Mouse (Mus musculus) skeletal muscle tissue, adult 2 months (tissue): ENCODE measurements around the gene Pi16.
A peak's percentile ranks its signal among the peaks of the same experiment; 100 is the strongest.

Experiments used
- DNase-seq: peaks from one replicate; pipeline ENCODE4 v3.0.0-alpha.2; 2012; ENCODE audit warnings: low read depth, low spot score

Gene Pi16

DNA sequence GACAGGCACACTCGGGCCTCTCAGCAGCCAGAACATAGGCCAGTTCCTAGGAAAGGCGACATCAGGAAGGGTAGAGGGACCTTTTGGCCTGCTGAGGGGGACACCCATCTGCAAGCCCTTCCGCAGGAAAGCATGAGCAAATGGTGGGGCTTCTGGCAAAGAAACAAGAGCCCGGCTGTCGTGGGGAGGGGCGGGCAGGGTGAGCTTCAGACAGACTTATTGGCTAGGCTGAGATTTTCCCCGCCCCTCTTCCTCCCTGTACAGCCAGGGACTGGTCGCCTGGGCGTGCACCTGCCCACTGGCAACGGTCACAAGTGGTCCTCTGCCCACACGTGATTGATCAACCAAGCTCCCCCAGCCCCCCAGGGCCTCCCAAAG lies 39.0 kb downstream of the Pi16 start:
- DNase-seq = peak; percentile 77

DNA sequence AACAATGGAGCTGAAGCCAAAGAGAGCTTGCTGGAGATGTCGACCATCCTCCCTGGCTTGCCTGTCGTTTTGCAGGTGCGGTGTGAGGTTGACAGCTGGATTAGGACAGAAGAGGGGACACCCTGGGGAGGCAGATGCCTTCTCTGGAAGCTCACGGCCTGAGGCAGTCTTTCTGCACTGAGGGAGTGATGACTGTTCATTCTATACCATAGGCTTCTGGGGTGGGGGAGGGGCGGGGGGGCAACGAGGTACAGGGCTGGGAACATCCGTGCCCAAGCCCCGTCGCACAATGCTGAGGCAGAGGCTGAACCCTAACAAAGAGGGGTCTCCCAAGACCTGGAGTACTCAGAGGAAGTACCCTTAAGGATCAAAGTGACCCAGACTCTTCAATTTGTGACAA lies 39.4 kb downstream of the Pi16 start:
- DNase-seq = no peak

DNA sequence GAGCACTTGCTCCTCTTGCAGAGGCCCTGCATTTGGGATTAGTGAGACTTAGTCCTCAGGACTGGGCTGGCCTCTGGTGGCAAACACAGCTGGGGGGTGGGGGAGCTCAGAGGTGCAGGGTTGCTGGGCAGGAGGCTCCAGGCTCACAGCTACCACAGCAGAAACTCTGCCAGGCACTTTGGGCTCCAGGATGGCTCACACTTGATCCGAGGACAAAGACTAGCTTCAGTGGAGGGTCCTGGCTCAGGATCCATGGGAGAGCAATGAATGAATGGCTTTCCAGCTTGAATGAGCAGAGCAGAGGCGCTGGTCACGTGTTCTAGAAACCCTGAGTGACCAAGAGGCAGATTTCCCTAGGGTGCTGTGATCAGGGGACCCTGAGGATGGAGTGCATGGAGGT lies 41.4 kb downstream of the Pi16 start:
- DNase-seq = no peak

DNA sequence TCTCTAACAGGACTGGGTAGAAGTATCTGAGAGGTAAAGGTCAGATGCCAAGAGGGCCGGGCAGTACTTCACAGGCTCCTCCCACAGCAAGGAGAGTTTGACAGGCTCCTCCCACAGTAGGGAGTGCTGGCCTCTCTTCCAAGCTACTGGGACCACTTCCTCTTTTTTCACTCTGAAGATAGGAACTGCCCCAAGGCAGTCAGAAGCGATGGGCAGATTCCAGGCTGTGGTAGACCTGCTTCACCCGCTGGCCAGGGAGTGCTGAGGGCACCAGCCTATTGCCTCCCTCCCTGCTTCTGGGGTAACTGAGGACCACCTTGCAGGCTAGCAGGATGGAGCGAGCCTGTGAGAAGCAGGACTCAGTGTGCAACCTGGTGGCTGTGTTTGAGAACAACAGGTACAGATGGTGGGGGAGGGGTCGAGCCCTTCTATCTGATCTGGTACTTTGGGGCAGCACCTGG lies 43.3 kb downstream of the Pi16 start, which contains the start of gene Fgd2:
TSS of gene Fgd2 (plus strand) at position 154 of the 461 bp plus-strand sequence.
- no peak for DNase-seq

DNA sequence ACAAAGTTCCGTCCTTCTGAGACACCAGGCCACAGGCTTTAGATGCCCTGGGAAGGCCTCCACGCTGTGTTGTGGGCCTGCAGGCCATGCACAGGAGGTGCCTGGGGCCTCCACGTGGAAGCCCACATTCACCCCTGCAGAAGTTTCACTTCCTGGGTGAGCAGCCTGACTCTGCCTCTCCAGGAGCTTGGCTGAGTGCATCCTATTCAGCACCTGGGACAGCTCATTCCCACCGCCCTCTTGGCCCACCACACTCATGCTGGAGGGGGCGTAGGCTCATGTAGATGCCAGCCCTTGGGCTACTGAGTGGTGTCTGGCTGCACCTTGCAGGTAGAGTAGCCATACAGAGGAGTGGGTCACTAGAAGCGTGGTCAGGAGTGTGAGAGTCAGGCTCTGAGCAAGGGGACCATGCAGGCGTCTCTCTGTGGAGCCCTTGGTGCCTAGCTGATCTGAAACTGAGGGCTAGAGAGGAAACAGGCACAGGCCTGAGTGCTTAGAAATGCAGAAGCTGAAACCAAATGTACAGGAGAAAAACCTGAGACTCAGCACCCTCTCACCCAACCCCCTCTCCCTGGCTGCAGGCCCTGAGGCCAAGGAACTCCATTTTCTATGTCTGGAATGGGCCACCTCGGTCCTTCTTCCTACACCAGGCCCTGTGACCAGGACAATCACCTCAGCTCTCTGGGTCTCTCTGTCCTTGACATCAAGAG lies 44.7 kb downstream of the Pi16 start:
- no peak for DNase-seq

DNA sequence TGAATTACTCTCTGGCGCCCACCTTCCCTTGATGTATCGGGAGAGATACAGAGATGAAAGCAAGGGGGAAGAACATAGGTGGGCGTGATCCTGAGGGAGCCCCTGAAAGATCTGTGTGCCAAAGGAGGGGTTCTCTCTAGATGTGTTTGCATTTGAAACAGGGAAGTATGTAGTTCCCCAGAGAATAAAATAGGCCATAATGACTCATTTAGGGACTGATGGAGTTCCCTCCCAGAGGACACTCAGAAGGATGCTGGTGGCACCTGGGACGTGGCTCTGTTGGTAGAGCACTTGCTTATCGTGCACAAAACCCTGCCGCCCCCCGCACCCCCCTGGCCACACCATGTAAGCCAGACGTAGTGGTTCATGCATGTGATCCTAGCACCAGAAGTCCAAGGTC lies 45.6 kb downstream of the Pi16 start:
- no peak for DNase-seq

DNA sequence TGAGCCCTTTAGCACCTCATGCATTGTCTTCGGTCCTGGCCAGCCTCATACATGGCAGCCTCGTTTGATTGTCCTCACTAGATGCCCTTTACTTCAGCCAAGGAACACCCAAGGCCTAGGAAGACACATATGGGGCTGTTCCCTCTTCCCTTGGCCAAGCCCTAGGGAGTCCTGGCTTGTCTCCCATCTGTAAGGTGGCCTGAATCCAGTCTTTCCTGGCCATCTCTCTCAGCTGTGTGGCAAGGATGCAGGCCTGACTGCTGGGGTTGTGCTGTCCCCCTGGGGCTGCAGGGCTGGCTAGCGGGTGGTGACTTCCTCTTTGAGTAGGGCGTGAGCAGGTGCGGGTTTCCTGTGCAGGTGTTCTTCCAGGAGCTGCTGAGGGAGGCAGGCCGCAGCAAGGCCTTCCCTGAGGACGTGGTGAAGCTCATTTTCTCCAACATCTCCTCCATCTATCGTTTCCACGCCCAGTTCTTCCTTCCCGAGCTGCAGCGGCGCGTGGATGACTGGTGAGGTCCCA lies 47.7 kb downstream of the Pi16 start:
- DNase-seq = no peak

DNA sequence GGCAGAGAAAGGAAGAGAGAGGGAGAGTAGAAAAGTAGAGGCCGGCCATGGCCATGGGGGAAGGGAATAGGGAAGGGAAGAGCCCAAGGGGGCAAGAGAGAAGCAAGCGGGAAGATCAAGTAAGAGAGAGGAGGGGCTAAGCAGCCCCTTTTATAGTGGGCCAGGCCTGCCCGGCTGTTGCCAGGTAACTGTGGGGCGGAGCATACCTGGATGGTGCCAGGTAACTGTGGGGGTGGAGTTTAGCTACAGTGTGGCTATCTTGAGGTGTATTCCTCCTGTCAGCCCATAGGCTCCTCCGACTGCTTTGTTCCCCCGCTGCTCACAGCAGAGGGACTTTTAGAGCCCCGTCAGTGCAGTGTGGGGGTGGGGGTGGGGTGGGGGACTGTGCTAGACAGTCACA lies 51.2 kb downstream of the Pi16 start:
- no peak for DNase-seq

DNA sequence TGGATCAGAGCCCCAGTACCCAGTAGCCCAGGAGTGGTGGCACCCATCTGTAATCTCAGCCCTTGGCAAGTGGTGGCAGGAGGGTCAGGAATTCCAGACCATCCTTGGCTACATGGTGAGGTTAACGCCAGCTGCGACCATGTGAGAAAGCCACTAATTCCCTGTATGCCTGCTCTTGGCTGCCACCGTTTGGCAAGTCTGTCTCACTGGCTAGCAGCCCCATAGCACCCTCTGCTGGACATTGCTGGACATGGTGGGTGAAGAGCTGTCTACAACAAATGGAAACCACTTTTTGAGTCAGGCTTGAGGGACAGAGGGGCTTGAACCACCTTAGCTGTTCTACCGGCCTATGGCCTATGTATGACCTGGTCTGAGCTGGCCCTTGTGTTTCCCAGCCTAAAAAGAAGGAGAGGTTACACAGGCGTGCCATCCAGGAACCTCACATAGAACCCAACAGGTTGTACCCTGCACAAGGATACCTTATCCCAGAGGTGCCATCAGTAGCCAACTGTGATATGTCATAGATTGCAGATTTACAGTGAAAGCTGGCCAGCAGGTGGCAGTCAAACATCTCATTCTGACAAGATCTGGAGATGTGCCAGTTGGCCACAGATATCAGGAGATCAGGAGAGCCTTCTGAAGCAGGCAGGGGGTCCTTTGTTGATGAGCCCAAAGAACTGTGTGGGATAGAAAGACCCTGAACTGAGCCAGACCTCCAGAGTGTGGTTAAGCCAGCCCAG lies 53.7 kb downstream of the Pi16 start:
- peak; percentile 89 for DNase-seq

DNA sequence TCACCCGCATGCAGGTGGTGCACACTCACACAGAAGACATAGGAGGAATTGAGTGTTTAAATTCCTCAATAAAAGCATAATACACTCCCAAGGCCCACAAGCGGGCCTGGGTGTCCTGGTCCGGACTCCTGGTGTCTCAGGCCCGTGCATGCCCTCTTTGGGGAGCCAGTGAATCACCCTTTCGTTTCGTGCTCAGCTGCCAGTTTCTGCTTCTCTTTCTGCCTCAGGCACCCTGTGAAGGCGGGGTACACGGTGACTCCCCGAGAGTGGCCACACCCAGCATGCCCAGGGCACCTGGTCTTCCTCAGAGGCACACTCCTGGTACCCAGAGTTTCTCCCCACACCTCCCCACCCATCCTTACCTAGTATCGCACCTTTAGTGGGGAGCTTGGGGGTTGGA lies 58.4 kb downstream of the Pi16 start:
- no peak for DNase-seq

DNA sequence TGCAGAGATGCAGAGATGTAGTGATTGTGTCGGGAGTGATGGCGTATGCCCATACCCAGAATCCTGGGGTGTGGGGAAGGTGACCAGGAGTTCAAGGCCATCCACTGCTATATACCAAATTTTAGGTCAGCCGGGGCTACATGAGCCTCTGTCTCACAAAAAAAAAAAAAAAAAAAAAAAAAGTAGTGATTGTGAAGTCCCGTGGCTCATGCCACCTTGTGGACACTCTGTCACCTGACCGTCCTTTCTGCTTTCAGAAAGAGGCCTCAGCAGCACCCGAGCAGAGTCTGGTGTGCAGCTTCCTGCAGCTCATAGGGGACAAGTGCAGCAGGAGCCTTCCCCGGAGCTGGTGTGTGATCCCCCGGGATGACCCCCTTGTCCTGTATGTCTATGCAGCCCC lies 60.6 kb downstream of the Pi16 start:
- DNase-seq = no peak
